Mouse (Mus musculus) cerebral cortex, adult 2 months (tissue): ENCODE measurements around the gene Dazl.

Source experiments
- WGBS: fragments of 180-500 bp; shearing (Covaris S2); methylation state at CpG from one replicate; pipeline ENCODE4 v1.1.7; 2018; 5-methylcytosine and 5-hydroxymethylcytosine counted together

The Dazl gene

DNA sequence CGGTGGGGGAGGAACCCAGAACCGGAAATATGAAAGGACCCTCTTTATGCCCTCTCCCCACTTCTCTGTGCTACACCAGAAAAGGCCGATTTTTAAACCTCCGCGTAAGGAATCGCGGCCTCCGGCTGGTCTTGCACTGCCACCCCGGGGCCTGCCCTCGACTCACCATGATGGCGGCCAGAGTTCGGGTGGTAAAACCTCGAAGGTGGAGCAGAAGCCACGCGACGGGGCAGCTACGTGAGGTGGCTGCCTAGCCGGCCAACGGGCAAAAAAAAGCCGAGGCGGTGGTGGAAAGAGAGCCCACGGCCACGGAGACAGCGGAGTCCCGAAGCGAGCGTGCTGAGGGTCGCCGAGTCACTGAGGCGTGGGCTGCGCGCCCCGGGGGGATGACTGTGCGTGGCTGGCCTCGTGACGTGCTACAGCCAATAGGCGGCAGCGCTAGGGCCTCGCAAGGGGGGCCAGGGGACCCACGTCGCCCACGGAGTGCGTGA, at the start of gene Dazl:
Gene Dazl (minus strand): TSS at position 396 of the 491 bp plus-strand sequence.
- 95% methylated on average over 43 of the region's 43 CpGs for WGBS

DNA sequence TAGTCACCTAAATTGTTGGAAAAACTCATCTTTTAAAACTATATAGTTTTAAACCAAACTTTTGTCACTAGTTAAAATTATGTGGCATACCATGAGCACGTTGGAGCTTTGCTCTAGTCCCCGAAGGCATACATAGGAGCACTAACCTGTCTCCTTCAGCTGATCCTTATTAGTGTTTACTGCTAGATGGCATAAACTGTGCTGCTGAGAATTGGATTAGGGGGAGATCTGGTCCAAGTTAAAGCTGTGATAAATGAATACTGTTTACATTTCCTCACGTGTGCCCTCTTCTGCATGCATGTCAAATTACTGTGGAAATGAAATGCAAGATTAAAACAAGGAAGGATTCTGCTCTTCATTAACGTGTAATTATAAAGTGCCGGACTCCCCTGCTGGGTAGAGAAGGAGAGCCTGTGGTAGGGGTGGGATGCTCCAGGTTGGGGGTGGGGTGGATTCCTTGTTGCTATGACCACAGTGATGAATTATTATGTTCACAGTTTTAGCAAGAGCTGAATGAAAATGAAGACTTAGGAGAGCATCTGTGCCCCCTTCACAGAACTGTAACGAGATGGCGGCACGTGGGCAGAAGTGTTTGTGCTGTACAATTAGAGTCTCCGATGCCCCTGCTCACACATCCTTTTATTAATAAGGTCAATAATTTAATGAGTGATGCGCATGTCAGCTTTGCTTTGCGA, 48.6 kb upstream of the Dazl start:
- WGBS, result 51% methylated on average over 11 of the region's 11 CpGs

DNA sequence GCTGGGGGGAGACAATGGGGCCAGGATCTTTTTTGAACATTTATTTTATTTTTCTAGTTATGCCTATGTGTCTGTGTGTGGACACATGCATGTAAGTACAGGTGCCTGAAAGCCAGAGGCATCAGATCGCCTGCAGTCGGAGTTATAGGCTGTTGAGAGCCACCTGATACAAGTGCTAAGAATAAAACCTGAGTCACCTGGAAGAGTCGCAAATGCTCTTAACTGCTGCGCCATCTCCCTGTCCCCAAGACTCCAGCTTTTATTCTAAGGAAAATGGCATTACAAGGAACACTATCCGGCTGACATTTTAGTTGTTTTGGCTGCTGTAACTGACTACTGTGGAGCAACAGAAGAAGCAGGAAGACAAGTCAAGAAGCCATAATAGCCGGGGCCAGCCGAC, 45.5 kb upstream of the Dazl start:
- WGBS, result 78% methylated on average over 7 of the region's 7 CpGs

DNA sequence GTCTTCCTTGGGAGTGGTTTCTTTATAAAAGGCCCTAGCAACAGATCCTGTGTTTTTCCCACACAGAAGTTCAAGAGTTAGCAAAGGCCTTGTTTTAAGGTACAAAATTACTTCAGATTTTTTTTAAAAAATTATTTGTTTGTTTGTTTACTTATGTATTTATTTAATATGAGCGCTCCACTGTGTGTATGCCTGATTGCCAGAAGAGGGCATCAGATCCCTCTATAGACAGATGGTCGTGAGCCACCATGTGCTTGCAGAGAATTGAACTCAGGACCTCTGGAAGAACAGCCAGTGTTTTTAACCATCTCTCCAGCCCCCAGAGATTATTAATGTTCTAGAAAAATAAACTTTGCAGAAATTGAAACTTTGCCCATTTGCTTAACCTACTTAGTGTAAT, 42.3 kb upstream of the Dazl start:
- WGBS, result 90% methylated on average over 2 of the region's 2 CpGs

DNA sequence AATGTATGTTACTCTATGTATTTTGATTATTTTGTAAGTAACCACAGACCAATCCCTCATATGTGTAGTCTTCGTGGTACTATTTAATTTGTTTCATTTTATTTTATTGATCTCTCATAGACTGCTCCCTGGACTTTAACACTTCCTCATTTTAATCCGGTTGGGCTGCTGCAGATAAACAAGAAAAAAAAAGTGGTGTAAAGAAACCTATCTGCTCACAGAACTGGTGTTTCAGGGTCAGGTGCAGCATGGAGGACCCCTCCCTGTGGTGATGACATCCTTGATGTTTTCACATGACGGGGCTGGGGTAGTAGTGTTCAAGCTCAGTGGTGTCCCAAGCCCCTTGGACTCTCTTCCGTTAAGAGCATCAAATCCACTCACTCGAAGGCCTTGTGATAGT, 41.3 kb upstream of the Dazl start:
- 91% methylated on average over 5 of the region's 5 CpGs for WGBS

DNA sequence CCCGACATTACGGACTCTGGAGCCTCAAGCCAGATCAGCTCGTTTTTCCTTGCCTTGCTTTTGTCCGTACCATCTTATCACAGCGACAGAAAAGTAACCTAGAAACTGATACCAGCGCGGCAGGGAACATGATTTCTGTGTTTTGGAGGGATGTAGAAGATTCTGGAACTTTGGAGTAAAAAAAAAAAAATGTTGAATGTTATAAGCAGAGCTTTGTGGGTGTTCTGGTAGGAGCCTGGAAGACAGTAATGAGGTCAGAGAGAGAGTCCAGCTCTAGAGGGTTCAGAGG, 38.5 kb upstream of the Dazl start:
- 85% methylated on average over 7 of the region's 7 CpGs for WGBS

DNA sequence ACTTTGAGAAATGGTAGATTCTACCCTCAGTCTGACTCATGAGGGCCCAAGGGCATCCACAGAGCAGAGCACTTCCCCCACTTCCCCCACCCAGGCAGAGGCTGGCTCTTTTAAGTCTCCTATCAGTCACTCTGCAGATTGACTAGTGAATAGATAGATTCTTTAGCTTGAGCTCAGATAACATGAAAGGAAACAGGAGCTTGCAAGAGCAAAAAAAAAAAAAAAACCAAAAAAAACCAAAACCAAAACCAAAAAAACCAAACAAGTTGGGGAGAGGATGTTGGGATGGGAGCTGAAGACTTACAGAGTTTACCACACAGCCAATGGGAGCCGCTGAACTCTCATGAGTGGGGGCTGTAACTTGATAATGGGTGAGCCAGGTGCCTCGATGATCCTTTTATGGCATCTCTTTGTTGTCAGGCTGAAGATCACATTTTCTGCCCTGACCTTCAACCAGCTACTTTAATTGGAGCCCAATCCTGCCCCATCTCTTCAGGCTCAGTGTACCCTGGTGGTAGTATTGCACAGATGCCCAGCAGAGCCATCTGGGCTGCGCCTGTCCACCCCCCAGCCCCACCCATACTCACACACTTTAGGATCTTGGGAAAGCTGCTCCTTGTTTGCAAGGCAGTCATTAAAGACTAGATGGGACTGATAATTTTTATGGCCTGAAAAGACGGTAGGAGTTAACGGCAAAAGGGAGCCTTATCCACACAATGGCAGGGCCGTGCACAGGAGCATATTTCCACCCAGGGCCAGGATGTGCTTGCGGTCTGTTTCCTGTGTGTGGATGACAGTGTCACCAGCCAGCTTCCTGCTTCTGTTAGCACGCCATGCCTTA, 38.0 kb upstream of the Dazl start:
- 84% methylated on average over 8 of the region's 8 CpGs for WGBS

DNA sequence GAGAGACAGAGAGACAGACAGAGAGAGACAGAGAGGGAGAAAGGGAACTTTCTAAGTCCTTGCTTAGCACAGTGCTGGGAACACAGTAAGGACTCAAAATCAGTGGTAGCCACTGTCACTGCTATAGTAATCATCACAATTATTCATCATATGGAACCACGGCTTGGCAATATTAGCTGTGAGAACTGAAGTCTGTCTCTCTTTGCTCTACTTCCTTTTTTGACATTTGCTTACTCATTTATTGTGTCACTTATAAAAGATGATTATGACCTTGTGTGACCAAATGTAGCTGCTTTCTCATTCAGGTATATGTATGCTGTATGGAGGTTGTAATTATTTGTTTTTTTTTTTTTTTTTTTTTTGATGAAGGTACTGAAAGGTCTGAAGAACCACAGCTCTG, 36.8 kb upstream of the Dazl start:
- 93% methylated on average over 1 of the region's 1 CpGs for WGBS

DNA sequence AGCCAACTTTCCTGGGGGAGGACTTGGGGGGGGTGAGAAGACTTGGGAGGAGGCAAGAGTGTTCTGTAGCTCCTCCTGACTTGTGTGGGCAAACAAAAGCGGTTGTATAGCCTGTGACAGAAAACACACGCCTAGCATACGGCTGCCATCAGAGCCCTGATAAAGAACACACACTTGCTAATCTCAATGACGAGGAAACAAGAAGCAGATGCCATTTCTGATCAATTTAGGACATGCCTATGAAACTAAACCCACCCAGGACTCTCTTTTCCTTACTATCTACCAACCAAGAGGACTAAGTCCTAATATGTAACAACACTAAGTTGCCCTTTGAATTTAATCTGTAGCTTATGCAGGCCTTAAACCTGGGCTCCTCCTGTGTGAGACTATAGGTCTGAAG, 31.2 kb upstream of the Dazl start:
- 89% methylated on average over 4 of the region's 4 CpGs for WGBS

DNA sequence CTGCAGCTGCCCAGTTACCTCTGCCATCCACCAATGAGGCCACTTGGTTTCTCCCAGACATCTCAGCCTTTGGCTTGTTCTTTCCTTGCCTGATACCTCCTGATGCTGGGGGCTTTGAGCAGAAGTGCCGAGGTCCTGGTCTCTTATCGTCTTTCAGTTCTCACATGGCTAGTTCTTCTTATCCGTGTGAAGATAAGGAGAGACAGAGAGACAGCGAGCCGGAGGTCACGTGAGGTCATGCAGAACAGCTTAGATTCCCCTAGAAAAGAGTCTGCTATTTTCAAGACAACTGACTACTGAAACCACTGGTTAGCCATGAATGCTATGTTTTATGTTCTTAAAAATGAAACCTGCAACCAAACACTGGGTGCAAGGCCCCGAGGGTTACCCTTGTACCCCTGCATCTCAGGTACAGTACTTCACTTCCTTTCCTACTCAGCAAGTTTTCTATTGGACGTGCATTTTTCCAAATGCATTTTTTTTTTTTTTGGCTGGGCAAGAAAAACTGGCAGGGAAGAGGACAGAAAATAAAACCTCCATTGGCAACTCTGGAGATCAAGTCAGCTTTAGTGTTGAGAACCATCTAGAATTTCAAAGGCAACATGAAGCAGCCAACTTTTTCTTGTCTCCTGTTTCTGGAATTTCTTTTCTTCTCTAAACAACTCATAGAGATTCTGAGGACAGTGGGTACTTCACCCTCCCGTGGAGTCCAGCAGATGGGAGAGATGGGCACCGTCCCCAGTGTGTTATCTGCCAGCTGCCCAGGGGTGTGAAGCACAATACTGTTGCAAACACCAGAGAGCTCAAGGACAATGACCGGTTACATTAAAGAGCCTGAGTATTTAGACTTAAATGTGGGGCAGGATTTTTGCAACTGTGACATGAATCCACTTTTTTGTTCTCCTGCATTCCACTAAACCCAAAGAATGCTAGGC, 23.0 kb upstream of the Dazl start:
- 72% methylated on average over 11 of the region's 11 CpGs for WGBS

DNA sequence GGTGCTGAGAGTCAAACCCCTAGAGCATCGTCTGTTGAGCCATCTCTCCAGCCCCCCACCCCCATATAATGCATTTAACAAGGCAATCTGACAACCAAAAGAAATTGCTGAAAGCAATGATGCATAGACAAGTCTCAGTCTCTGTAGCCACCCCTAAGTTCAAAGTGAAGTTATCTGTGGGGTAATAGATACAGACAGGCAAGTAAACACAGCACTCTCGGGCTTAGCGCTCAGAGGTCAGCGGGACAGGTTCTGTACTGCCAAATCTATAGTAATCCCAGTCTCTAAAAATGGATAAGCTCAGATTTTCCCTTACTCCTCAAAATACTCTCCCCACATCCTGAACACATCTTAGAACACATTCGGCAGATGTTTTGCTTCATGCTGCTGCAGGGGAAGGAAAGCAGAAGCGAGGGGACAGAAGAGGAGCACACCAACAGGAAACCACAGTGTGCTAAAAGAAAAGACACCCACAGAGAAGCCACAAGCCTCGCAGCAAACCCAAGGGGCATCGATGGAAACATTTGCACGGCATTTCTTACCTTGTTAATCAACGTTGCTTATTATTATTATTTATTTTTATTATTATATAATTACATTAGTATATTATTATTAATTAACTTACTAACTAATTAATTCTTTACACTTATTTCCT, 16.8 kb upstream of the Dazl start:
- 70% methylated on average over 10 of the region's 10 CpGs for WGBS

DNA sequence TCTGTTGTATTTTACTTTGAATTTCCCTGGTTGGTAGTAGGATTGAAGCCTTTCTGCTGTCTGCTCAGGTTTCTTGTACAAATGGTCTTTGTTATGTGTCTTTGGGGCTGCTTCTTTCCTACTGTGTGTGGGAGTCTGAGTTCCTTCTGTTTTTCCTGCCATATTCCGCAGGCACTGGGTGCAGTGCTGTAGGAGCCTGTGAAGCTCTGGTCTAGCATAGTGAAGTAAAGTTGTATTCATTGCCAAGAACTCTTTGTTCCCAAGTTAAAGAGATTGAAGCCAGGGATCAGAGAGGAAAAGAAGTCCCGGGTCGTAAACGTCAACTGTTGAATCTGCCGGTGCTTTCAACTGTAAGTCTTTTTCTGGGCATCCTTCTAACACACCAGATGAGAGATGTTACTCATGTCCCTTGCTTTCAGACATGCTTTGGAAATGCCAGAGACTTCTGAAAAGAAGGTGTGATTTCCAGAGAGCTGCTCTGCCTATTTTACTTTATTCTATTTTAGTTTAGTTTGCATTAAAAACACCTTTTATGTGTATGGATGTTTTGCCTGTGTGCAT, 16.2 kb upstream of the Dazl start:
- 39% methylated on average over 5 of the region's 5 CpGs for WGBS

DNA sequence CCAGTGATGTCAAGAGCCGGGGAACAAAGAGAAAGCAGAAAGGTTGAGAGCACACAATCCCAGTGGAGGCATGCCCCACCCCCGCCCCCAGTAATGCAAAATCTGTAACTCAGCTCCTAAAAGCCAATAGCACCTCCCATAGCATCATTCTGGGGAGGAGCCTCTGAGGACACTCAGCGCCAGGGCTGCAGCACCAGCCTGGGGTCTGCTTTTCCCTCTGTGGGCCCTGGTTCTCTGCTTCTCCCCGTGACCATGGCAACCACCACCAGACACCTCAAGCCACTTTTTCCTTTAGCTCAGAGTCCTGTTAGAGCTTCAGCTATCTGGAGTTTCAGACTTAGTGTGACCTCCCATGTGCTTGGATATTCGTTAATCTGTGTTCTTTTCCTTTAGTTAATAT, 15.4 kb upstream of the Dazl start:
- 75% methylated on average over 5 of the region's 5 CpGs for WGBS

DNA sequence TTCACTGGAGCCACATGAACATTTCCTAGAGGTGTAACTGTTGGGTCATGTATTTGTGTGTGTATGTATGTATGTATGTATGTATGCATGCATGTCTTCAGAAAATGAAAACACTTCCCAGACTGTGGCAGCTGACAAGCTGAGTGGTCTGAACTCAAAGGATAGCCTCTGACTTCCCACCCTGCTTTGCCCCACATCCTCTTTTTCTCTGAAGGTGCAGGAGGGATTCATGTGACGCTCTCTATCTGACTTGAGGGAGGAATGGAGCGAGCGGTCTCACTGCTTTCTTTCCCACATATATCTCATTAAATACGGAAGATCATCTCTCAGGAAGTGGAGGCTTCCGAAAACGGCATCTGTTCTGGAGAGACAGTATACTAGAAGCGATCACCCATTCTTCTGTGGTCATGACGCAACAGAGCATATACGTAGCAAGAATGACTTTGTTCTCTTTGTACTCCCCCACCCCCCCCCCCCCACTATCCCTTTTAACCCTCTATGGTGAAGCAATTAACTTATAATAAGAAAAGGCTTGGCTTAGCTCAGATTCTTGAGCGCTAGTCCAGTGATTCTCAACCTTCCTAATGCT, 14.7 kb upstream of the Dazl start:
- 76% methylated on average over 10 of the region's 10 CpGs for WGBS

DNA sequence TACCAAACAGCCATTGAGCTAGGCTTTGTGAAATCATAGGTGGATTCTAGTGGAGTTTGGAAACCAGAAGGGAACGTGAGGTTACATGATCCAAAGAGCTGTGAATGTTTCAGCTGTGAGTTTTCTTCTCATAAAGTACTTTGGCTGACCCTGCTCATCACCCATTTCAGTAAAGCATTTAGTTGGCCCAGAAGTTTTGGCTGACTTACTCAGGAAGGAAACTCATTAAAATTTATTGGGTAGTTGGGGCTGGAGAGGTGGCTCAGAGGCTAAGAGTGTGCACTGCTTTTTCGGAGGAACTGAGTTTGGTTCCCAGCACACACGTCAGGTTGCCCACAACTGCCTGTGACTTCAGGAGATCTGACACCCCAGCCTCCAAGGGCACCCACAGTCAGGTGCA, 9.4 kb upstream of the Dazl start:
- 74% methylated on average over 3 of the region's 3 CpGs for WGBS

DNA sequence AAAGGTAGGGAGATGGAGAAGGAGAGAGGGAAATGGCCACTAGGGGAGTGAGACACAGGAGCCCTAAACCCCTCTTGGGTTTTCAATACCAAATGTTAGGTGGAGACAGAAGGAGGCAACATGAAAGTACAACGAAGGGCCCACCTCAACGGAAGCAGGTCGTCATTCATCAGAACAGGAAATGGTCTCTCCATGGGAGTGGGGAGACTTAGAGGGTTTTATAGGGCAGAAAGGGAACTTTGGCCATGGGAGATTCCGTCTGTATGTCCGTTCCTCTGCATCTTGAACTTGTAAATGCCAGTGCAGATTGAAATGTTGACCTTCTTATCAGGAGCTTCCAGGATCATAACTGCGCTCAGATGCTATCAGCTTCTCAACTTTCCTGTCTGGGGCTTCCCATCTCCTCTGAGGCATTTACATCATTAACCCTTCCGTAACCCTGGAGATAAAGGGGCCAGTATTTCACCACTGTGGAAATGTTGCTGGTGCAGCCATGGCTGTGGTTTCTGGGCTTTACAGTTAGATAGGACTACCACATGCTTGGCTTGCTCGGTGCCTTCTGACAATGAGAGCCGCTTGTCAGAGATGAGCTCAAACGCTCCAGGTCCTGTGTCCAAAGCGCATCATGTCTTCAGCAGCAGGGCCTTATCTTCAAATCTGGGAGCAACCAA, 6.9 kb upstream of the Dazl start:
- 92% methylated on average over 11 of the region's 11 CpGs for WGBS

DNA sequence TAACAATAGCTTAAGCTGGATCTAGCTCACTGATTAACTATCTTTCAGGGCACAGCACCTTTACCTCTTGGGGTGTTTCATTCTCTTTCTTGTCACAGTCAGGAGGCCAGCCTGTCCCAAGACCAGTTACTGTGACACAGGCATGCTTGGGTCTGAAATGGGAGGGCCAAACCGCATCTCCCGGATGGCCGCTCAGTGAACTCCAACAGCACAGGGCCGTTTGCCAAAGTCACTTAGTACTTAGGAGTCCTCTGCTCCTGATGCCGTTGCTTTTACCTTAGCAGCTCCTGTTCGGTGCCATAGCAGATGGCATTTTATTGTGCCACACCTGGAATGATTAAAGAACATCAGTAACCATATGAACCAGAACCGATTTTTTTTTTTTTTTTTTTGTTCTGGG, 5.4 kb upstream of the Dazl start:
- 88% methylated on average over 7 of the region's 7 CpGs for WGBS

DNA sequence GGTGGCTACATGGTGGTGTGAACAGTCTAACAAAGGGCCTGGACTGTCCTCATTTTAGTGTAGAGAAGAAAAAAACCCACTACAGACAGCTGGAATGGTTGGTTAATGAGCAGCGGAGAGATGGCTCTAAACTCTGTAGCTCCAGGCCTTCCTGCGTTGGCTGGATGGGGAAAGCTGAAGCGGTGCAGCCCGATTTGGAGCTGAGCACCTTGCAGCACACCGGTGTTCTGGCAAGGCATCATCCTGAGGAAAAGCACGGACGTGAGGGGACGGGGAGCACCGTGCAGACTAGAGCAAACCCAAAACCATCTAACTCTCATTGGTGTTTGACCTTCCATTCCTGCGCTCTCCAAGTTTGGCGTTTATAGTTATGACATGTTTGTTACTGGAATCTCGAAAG, 1.3 kb upstream of the Dazl start:
- 81% methylated on average over 12 of the region's 12 CpGs for WGBS

DNA sequence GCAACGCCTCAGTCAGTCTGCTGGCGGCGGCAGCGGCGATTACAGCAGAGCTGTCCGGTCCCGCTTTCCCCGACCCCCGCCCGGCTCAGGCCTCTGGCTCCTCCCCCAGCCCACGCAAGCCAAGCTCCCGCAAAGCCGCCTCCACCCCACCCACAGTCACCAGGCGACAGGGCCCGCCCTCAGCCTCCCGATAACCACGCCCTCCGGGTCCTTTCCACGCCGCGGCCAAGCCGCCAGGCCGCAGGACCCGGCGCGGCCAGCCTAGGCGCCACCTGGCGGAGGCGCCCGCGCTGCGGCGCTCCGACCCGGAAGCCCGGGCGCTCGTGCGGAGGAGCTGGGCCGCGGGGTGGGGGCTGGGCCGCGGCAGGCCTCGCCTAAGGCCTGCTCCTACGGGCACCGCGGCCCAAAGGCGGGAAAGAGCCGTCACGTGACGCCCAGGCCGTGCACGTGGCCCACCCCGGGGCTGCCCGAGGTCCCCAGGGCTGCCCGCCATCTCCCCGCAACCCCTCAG, 720 bp downstream of the Dazl start:
- WGBS, result 4% methylated on average over 56 of the region's 57 CpGs

DNA sequence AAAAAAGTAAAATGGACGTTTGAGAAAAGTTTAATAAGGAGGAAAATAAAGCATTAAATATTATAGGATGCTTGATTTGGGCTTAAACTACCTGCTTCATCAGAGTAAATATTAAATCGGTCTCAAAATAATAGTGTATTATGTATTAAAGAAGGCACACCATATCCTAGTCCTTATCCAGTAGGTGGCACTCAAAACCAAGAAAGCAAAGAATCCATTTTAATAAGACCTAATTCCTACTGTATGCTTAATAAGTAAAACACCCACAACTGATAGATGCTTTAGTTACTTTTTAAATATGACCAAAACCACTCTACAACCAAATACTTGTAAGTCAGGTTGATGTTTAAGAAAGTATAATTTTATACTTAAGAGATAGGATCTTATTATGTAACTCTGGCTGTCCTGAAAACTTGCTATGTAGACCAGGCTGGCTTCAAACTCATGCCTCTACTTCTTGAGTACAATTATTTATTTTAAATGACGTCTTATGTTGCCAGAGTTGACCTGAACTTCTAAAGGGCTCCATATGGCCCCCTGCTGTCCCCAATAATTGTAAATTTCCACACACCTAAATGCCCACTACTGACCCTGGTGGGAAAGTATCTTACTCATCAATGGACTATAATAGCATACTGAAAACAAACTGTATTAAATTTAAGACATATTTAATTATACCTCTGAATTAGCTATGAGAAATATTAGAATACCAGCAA, 1.8 kb downstream of the Dazl start:
- 5% methylated on average over 3 of the region's 3 CpGs for WGBS
